Mouse (Mus musculus): ENCODE measurements around the gene Trip12.

The Trip12 gene

DNA sequence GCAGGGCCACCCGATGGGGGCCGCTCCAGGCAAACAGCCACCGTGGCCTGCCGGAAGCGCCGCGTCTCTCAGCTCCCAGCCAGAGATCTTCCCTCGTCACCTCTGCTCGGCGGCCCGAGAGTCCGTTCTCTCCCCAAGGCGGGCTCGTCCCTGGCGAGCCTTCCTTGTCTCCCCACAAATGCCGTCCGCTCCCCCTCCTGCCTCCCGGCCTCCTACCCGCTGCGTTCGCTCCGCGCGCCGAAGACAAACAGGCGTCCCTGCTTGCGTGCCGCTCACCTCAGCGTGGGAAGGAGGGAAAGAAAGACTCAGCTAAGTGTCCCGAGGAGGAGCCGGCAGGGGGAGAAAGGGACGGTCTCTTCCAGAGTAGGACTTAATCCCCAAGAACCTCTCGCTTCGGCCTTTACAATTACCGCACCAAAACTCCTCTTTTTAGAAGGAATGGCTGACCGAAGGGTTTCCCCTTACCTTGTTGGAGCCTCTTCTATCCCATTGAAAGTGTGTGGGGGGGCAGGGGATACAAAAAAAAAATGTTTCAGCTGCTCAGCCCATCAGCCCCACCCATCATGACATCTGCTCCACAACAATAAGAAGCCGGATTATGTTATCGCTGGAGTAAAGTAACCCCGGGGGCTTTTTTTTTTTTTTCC is at the start of gene Trip12:
Gene Trip12 (minus strand): TSS at position 499 of the 647 bp plus-strand sequence.
- DNase-seq: no peak

- no peak for DNase-seq
These were observed 49.7 kb upstream of the Trip12 start for GRCm38 (mm10) chr1:84890005-84890393.

GRCm38 (mm10) chr1:84889330-84890004 is 49.2 kb upstream of the Trip12 start:
- DNase-seq: no peak

DNA sequence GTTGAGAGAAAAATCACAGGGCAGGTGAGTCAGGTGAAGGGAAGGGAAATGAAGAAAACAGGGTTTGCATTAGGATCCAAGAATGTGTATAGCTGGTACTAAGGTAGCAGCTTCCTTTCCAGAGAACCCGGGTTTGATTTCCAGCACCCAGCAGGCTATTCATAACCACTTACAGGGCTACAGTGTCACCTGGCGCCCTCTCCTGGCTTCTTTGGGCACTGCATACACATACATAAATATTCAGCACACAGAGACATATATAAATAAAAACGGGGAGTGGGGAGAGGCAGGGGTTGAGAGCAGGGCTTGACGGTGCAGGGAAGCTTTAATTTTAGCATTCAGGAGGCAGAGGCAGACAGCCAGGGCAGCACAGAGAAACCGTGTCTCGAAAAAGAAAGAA is 45.6 kb upstream of the Trip12 start:
- no peak for DNase-seq

DNA sequence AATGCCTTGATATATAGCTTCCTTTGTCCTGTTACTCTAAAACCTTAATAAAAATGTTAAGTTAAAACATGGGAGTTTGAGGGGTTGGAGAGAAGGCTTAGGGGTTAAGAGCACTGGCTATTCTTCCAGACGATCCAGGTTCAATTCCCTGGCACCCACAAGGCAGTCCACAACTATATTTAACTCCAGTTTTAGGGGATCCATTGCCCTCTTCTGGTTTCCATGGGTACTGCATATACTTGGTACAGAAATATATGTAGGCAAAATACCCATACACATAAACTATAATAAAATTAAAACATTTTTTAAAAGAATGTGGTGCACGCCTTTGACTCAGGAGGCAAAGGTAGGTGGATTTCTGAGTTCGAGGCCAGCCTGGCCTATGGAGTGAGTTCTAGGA is 44.9 kb upstream of the Trip12 start:
- DNase-seq: no peak

GRCm38 (mm10) chr1:84883889-84884288 is 43.6 kb upstream of the Trip12 start:
- DNase-seq: peak; percentile 33

DNA sequence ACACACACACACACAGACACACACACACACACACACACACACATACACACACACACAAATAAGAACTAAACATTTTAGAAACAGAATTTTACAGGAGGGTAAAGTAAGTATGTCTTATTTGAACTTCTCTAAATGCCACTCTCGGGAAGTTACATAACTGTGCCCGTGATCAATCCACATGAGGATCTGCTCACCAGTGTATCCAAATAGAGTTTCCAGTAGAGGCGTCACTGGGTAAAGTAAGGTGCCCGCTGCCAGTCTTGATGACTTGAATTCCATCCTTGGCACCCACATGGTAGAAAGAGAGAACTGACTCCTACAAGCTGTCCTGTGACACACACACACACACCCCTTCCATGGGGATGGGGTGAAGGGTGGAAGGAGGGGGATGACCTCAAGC is 42.6 kb upstream of the Trip12 start:
- no peak for DNase-seq

DNA sequence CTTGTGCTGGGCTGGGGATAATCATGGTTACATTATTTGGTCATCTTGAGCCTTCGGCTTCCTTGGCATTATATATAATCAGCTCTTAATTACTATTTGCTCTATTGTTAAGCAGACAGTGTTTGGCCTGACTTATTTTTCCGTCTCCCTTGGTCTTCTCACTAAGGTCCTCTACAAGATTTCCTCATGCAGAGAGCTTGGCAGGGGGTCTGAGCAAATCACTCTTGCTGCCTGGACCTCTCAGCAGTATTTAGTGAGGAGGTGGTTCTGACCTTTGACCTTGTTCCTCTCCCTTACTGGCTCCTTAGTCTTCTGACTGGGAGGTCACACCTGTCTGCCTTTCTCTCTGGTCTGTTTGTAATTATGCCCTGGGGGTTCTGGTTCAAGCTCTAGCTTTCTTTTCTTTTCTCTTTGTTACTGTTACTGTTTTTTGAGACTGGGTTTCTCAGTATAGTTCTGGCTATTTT is 41.8 kb upstream of the Trip12 start:
- no peak for DNase-seq

DNA sequence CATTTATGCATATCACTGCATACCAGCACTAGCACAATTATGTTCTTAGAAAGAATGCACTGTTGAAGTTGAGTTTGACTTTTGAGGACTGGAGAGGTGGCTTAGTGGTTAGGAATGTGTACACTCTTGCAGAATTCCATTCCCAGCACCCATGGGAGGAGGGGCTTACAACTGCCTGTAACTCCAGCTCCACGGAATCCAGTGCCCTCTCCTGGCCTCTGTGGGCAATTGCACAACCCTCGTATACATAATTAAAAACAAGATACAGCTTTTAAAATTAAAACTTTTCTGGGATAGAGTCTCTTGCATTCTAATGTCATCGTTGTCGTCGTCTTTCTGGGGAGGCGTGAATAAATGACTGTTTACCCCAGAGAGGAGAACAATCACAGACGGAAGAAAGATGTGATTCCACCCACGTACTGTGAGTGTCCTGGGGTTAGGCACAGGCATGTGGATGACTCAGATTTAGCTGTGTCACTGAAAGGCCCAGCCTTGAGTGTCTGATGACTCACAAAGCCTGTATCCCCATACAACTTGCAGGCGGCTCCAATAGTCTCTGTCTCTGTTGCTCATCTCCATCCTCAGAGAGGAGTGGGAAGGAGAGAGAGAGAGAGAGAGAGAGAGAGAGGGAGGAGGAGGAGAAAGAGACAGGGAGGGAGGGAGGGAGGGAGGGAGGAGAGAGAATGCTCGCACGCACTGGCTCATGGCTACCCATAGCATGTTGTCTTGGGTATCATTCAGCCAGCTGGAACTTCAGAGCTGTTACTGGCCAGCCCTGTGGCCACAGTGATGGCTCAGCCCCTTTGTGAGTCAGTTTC is 41.1 kb upstream of the Trip12 start:
- DNase-seq: no peak

DNA sequence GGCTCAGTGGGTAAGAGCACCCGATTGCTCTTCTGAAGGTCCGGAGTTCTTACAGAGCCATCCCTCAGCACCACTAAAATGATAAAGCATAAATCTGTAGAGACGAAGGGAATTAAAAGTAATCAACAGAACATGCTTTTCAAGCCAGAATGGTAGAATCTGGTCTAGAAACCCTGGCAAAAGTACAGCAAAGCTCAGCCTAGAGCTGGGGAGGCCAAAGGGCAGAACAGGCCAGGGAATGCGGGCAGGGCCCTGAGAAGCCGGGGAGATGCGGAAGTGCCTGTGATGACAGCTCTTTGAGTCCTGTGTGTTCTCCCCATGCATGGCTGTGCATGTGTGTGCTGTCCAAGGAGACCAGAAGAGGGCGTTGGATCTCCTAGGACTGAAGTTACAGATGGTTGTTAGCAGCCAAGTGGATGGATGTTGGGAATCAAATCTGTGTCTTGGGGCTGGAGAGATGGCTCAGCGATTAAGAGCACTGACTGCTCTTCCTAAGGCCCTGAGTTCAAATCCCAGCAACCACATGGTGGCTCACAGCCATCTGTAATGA is 39.3 kb upstream of the Trip12 start:
- DNase-seq: no peak

- no peak for DNase-seq
These were observed 37.3 kb upstream of the Trip12 start for GRCm38 (mm10) chr1:84877590-84877989.

GRCm38 (mm10) chr1:84872939-84873338 is 32.6 kb upstream of the Trip12 start:
- no peak for DNase-seq

DNA sequence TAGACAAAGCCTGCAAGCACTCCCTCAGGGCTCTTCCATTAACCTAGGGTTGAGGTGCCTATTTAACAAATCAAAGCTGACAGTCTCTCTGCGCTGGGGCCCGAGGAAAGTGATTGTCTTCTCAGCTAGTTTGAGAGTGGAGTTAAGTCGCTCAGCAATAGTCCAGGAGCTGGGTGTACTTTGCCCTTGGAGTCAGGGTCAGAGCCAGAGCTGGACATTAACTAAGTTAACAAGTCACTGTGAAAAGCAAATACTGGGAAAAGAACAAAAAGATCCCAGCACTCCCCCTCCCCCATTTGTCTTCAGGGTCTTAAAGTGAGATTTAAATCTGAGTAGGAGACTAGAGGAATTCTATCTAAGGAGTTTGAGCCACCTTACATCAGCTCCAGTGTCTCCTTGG is 31.8 kb upstream of the Trip12 start:
- peak; percentile 49 for DNase-seq

GRCm38 (mm10) chr1:84871131-84871530 is 30.8 kb upstream of the Trip12 start:
- peak; percentile 43 for DNase-seq

DNA sequence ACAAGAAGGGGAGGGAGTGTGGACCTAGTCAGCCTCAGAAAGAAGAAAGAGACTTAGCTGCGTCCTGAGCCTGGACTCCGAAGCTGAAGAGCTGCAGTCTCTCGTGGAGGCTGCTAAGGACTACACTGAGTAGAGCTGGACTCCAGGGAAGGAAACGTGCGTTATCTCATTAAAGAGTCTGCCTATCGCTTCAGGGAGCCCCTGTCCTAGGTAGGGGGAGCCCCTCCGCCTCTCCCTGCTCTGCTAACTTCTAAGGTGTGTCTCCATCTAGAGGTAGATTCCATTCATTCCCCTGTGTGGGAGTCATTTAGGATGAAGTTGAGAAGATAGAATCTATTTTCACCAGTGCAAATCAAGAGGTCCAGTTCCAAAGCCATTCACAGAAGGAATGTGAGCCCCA is 29.2 kb upstream of the Trip12 start:
- DNase-seq: peak; percentile 28

DNA sequence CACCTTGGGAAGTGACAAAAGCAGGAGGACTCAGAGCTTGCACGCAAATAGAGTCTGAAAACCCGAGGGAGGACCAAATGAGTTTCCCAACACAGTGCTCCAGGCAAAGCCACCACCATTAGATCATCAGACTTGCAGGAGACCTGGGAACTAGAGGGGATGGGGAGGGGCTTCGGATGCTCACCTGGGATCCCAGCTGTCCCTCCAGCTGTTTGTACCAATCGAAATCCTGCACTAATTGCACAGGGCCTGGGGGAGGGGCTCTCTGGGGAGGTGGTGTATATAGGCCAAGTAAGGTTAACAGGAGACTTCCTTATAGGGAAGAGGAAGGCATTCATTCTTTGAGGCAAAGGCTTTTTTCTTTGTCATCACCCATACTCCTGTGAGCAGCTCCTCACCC is 28.5 kb upstream of the Trip12 start:
- no peak for DNase-seq

- no peak for DNase-seq
These were observed 28.0 kb upstream of the Trip12 start for GRCm38 (mm10) chr1:84868311-84868710.

GRCm38 (mm10) chr1:84866706-84867230 is 26.5 kb upstream of the Trip12 start:
- no peak for DNase-seq

GRCm38 (mm10) chr1:84866231-84866630 is 25.9 kb upstream of the Trip12 start:
- peak; percentile 21 for DNase-seq

GRCm38 (mm10) chr1:84864645-84865044 is 24.3 kb upstream of the Trip12 start:
- DNase-seq: no peak

DNA sequence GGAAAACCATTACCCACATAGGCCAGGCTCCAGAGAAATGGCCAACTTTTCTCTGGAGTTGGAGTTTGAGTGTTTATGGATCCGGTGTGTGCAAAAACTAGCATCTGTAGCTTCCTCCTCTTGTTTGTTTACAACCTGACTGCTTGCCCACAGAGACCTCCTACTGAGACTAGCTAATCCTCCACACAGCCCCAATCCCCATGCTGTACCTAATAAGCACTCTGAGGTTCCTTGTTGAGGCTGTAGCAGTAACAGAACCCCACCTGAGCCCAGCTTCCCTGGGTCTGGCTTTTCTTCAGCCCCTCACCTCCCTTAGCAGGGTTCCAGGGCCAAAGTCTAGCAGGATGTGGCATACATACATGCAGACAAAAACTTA is 20.9 kb upstream of the Trip12 start:
- DNase-seq: no peak

DNA sequence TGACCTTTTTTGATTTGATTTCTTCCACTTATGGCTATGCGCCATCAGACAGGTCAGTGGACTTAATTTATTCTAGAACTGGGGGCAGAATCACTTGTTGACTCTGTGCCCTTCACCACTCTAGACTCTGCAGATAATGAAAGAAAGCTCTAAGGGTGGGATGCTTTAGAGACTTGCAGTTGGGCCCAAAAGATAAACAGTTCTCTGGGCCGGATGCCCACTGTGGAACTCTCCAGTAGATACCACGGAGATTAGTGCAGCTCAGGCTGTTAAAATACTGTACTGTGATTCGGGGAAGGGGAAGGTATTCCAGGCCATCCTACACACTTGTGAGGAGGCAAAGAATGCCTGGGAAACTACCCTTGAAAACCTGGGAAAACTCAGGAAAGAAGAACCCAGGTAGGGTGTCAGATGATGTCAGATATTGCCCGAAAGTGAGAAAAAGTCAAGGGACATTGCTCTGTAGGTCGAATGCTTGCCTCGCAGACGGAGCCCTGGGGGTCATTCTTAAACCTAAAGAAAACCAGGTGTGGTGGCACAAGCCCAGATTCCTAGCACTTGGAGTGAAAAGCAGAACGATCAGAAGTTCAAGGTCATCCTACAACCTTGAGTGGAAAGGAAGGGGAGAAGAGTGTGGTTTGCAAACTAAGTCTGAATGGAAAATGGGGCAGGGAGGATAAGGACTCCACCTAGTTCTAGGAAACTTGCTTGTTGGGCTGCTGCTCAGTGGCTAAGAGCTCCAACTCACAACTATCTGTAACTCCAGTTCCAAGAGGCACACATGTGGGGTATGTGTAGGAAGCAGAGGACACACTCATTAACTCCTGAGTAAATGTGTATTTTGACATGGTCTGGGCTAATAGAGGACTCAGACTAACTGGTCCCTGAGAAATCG is 20.3 kb upstream of the Trip12 start:
- no peak for DNase-seq

Measured in kidney, postnatal 10 days (tissue).